Mouse (Mus musculus): ENCODE data around the gene Cdc42ep2. TPM values are rescaled to one million over a fixed set of nuclear protein-coding genes. Genes with fewer than 3 reads are reported as not detected.

Cdc42ep2 gene
- total RNA-seq (2014; fragmentation: Nextera tagmentation) (0.77 TPM in 1 of 2 replicates, not detected in the other), total RNA-seq (2017) (not detected in 2 replicates)

GRCm38 (mm10) chr19:5924713-5925093, at the start of gene Cdc42ep2:
Gene Cdc42ep2 (minus strand): TSS chr19:5924816.
- ATAC-seq (replicated peaks; ENCODE audit: low FRiP score, low TSS enrichment, poor library complexity, severe bottlenecking) = peak; percentile 76

DNA sequence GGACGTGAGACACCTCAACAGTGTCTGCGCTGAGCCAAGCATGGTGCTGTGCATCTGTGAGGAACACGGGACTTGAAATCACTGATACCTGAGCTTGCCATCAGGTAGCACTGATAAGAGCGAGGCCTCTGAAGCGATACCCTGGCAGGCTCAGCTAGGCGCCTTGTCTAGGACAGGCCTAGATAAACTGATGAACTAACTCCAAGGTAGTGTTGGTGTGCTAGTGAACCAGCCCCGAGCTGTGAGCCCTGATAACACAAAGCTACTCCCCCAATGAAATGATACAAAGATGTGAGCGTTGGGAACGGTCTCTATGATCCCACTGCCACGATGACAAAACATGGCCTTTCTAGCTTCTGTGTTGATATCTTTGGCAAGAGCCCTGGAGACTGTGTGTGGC, 43.0 kb upstream of the Cdc42ep2 start:
- ATAC-seq (replicated peaks; ENCODE audit: low FRiP score, low TSS enrichment, poor library complexity, severe bottlenecking) = peak; percentile 76

GRCm38 (mm10) chr19:5966786-5967185, 42.2 kb upstream of the Cdc42ep2 start:
- no peak for ATAC-seq (replicated peaks; ENCODE audit: low FRiP score, low TSS enrichment, poor library complexity, severe bottlenecking)

- no peak for ATAC-seq (replicated peaks; ENCODE audit: low FRiP score, low TSS enrichment, poor library complexity, severe bottlenecking)
Observed at GRCm38 (mm10) chr19:5965910-5966309, 41.3 kb upstream of the Cdc42ep2 start.

GRCm38 (mm10) chr19:5965280-5965679, 40.7 kb upstream of the Cdc42ep2 start:
- ATAC-seq (replicated peaks; ENCODE audit: low FRiP score, low TSS enrichment, poor library complexity, severe bottlenecking) = peak; percentile 58

DNA sequence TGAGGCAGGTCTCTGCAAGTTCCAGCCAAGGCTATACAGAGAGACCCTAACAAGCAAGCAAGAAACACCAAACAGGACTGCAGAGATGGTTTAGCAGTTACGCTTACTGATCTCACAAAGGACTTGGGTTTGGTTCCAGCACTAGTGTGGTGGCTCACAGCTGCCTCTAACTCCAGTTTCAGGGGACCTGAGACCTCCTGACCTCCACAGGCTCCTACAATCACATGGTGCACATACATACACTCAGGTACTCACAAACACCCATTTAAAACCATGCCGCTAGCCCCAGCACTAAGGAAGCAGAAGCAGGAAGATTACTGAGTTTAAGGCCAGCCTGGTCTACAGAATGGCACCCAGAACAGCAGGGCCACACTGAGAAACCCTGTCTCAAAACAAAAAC, 40.2 kb upstream of the Cdc42ep2 start:
- no peak for ATAC-seq (replicated peaks; ENCODE audit: low FRiP score, low TSS enrichment, poor library complexity, severe bottlenecking)

DNA sequence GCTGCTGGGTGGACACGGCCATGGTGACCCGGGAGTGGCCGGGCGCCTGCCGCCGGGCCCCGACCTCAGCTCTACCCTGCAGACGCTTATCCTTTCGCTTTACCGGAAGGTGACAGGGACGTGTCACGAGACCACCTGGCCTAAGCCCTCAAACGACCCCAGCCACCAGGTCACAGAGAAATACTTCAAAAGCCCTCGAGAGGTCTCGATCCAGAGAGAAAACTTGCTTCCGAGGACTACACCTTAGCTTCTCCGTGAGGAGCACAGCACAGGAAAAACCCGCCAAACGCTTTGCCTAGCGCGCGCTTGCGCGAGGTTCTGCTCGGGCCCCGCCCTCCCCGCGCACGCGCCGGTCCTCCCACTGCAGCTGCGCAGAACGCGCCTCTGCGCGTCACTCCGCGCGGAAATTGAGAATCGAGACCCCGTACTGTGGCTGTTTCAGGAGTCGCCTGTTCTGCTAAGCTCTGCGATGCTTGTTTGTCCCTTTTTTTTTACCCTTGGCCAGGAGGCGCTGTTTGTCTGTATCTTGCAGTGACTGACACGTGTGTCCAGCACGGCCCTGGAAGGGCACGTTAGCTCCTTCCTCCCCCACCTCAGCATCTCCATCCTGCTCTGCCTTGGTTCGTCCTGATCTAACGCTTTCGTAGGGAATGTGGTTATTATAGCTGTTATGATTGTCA, 39.4 kb upstream of the Cdc42ep2 start, which contains the start of gene Pola2:
Gene Pola2 (minus strand): TSS at position 320 of the 680 bp plus-strand sequence.
- peak; percentile 57 for ATAC-seq (replicated peaks; ENCODE audit: low FRiP score, low TSS enrichment, poor library complexity, severe bottlenecking)

DNA sequence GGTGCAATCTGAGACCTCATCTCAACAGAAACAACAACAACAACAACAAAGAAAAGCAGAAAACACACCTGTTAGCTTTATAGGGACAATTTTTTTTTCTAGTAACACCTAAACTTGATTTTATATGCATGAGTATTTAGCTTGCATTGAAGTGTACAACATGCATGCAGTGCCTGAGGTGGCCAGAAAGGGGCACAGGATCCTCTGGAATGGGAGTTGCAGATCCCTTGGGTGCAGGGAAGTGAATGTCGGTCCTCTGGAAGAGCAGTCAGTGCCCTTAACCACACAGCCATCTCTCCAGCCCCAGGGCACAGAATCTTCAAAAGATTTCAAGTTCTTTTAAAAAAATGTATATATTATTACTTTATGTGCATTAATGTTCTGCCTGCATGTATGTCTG, 38.0 kb upstream of the Cdc42ep2 start:
- ATAC-seq (replicated peaks; ENCODE audit: low FRiP score, low TSS enrichment, poor library complexity, severe bottlenecking) = no peak

- no peak for ATAC-seq (replicated peaks; ENCODE audit: low FRiP score, low TSS enrichment, poor library complexity, severe bottlenecking)
Observed at GRCm38 (mm10) chr19:5957371-5957770, 32.8 kb upstream of the Cdc42ep2 start.

DNA sequence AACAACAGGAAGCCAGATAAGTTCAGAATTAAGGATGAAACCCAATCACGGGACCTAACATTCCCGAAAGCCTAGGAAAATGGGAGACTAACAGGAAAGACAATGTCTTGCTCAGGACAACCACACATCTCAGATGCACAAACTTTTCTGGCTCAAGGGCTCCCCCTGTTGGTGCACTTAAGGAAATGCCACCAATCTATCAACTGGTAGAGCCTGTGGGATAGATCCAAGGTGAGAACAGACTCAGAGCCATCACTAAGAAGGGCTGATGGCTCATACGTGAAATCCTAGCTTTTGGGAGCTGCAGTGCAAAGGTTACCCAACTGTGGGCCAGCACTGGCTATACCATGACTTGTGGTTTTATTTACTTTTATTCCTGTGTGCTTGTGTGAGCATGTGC, 32.1 kb upstream of the Cdc42ep2 start:
- ATAC-seq (replicated peaks; ENCODE audit: low FRiP score, low TSS enrichment, poor library complexity, severe bottlenecking) = peak; percentile 60

DNA sequence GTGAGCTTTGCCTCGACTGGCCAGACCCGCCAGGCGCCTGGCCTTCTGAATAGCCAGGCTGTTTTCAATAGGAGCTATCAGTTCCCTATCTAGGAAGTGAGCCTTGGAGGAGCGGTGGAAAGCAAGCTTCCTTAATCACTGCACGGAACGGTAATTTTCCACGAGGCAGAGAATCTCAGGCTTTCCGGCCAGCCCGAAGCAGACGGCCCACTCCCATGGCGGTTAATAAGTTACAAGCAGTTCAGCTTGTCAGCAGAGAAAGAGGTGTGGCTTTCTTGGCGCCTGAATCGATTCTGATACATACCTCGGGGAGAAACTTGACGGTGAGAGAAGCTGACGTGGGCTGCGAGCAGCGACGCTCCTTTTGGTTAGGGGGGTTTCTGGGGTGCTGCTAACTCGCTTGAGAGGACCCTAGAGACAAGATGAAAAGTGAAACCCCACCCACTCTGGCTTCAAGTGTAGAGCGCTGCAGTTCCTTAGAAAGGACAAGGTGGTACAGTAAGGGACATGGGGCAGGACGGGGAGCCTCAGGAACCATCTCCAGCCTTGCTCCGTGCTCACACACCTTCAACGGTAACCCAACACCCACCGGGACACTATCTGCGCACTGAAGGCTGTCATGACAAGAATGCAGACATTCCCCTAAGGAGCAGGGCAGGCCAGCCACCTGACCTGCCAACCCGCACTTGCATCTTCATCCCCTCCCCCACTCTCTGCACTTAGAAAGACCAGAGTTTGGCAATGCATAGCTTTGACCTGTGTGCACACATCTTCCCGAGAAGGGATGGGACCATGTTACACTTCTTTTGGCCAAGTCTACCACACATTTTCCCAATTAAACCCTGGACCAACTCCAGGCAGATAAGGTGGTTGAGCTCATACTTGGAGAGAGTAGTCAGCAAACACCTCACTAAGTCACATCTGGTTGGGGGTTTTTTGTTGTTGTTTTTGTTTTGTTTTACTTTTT, 31.4 kb upstream of the Cdc42ep2 start:
- ATAC-seq (replicated peaks; ENCODE audit: low FRiP score, low TSS enrichment, poor library complexity, severe bottlenecking) = no peak

DNA sequence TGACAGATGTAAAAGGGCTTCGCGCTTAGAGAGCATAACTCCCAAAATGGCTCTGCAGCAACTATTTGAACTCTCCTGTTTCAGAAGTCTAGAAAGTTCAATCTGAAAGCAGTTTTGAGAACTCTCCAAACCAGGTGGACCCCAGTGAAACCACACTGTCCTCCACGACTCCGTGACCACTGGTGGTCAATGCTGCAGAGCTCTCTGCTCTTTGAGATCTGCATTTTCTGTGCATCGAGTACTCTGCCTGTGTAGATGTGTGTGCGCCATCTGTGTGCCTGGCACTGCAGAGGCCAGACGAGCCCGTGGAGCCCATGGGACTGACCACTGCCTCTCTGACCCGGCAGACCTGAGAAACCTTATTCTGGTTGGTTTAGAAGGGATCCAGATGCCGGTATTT, 30.3 kb upstream of the Cdc42ep2 start:
- no peak for ATAC-seq (replicated peaks; ENCODE audit: low FRiP score, low TSS enrichment, poor library complexity, severe bottlenecking)

- no peak for ATAC-seq (replicated peaks; ENCODE audit: low FRiP score, low TSS enrichment, poor library complexity, severe bottlenecking)
Observed at GRCm38 (mm10) chr19:5954031-5954710, 29.6 kb upstream of the Cdc42ep2 start.

DNA sequence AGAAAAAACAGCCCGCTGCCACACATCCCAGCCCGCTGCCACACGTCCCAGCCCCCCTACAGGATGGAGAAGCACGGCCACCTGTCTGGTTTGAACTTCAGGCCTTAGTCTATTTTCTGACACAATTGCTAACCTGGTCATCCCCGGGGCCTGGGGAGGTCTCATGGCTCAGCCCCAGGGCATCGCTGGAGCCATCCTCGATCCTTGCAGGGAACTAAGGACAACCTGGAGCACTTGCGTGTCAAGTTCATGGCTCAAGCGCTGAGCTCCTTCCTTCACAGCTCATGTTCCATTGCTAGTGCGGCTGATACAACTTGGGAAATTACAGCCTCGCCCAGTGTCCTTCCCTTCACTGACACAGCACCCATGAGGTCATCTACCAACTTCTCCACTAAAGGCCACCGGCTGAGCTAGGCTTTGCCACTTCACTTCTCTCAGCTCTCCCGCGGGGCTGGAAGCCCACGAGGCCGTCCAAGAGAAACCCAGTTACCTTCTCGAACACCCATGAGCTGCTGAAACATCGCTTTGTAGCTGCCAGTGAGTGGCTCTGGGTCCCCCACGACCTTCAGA, 28.7 kb upstream of the Cdc42ep2 start:
- ATAC-seq (replicated peaks; ENCODE audit: low FRiP score, low TSS enrichment, poor library complexity, severe bottlenecking) = no peak

GRCm38 (mm10) chr19:5952071-5952691, 27.6 kb upstream of the Cdc42ep2 start:
- no peak for ATAC-seq (replicated peaks; ENCODE audit: low FRiP score, low TSS enrichment, poor library complexity, severe bottlenecking)

- no peak for ATAC-seq (replicated peaks; ENCODE audit: low FRiP score, low TSS enrichment, poor library complexity, severe bottlenecking)
Observed at GRCm38 (mm10) chr19:5951631-5952030, 27.0 kb upstream of the Cdc42ep2 start.

DNA sequence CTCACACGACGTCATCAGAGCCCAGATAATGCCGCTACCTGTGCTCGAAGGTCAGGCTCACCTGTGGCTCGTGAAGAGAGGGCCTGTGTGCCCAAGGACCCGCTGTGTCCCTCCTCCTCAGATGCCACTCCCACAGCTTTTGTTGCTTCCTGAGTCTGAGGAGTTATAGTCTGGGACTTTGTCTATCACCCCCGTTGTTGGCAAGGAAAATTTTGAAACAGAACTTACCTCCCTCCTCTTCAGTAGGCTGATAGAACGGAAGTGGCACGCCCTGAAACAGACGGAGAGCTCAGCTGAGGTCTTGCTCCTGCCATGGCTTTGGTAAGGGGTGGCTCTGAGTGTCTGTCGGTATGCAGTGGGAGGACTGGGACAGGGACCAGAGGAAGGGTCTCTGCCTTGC, 25.6 kb upstream of the Cdc42ep2 start:
- no peak for ATAC-seq (replicated peaks; ENCODE audit: low FRiP score, low TSS enrichment, poor library complexity, severe bottlenecking)

DNA sequence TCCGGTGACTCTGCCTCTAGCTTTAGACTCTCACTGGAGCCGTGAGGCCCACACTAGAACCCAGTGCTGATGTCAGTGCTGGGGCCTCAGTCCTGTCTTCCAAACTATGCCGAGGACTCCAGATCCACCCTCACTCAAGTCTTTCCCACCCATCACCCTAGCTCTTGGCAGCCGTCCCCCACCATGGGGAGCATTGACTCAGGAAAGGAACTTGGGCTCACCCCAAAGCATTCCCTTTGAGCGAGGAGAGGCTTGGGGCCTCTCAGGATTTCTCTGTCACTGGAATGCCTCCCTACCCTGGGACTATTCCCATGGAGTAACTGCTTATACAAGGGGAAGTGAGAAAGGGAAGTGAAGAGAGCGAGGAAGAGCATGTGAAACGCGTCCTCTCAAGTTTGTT, 21.3 kb upstream of the Cdc42ep2 start:
- ATAC-seq (replicated peaks; ENCODE audit: low FRiP score, low TSS enrichment, poor library complexity, severe bottlenecking) = no peak

GRCm38 (mm10) chr19:5945027-5945426, 20.4 kb upstream of the Cdc42ep2 start:
- peak; percentile 63 for ATAC-seq (replicated peaks; ENCODE audit: low FRiP score, low TSS enrichment, poor library complexity, severe bottlenecking)

Data from megakaryocyte-erythroid progenitor cell, adult 5-6 weeks (primary cell).